ENCODE assay signal across 8 mouse cellular contexts in the genomic region with DNA sequence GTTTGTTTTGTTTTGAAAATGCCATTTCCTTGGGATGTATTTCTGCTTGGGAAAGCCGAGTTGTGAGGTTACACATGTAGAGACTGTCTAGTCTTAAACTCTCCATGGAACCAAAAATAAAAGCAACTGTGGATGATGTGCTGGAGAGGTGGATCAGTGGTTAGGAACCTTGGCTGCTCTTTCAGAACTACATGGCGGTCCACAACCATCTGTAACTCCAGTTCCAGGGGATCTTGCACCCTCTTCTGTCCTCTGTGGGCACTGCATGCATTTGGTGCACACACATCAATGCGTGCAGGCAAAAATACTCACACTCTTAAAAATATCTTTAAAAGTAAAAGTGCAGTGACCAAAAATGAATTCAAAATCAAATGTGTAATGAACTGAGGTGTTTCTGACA. TPM values are rescaled to one million over a fixed set of nuclear protein-coding genes. Genes with fewer than 3 reads are reported as not detected.
DNase-seq lines count a peak whose midpoint lies in the region; ATAC-seq and TF ChIP-seq lines count a peak whose summit lies in the region.

No protein-coding gene starts in this region.

- peak; percentile 41 to 57 for DNase-seq in heart, postnatal 10 days
- DNase-seq in heart, adult 8-10 months (ENCODE audit: low spot score): no peak
- DNase-seq in MN1 (ENCODE audit: low spot score): peak; percentile 30
- no peak for DNase-seq in right cerebral cortex, postnatal 25 days
- no peak for DNase-seq in gastrocnemius, adult 8-10 months (ENCODE audit: low spot score in 2 of 2)

- intact Hi-C loops in heart, postnatal 10 days (cut with DNase I): loop anchor here (5.0 kb wide), 2 partner anchors 109 to 124 kb away; no protein-coding TSS in a partner anchor

- peak; percentile 24 for TF ChIP-seq CTCF in C2C12 (IDR thresholded peaks at IDR 0.05; ENCODE audit: control insufficient read depth, insufficient read depth, insufficient read length)

- no peaks in the 10 kb centered on the region for H3K79me3 ChIP-seq in C2C12 (ENCODE audit: low read depth)

- H3ac ChIP-seq in C2C12 (ENCODE audit: control insufficient read depth, insufficient read length, low read depth): no peak overlapping the region

- no peaks in the 10 kb centered on the region for H3K27me3 ChIP-seq in C2C12 (ENCODE audit: control insufficient read depth, insufficient read depth, insufficient read length)

- H3K4me3 ChIP-seq in C2C12 (ENCODE audit: insufficient read depth, poor library complexity, severe bottlenecking): no peak overlapping the region

- ATAC-seq in erythroblast, adult 5-6 weeks (replicated peaks; ENCODE audit: low FRiP score, poor library complexity, severe bottlenecking): peak; percentile 52
- peak; percentile 64 for ATAC-seq in megakaryocyte-erythroid progenitor cell, adult 5-6 weeks (replicated peaks; ENCODE audit: low FRiP score, low TSS enrichment, poor library complexity, severe bottlenecking)

- H3K36me3 ChIP-seq in C2C12 (ENCODE audit: control insufficient read depth, insufficient read depth): peaks cover 8% of the 10 kb centered on the region

- H3K79me2 ChIP-seq in C2C12 (ENCODE audit: control insufficient read depth, insufficient read depth): no peaks in the 10 kb centered on the region

TF ChIP-seq in C2C12, 6 proteins besides CTCF, POLR2A, EP300 and RAD21:
- TF ChIP-seq CEBPB (IDR thresholded peaks at IDR 0.05; ENCODE audit: low read depth) (no peak), FOSL1 (IDR thresholded peaks at IDR 0.05; ENCODE audit: insufficient read depth, low read length, poor library complexity, severe bottlenecking) (no peak)
TF ChIP-seq in C2C12: peak in this region for 0.

RNA-seq across cellular contexts. Expression of a gene that starts 15.4 kb away (rescaled TPM):
- 10 to 100 TPM; 42.9 to 46.8 TPM for total RNA-seq in heart, postnatal 10 days (2021)
- 10 to 100 TPM; 45.2 to 56.6 (median 54.4) TPM for total RNA-seq in heart, adult 8-10 months (2022)
- polyA plus RNA-seq in C2C12 (2012; fragmentation: generic; extraction: Trizol): 22.9 TPM
- total RNA-seq in erythroblast, adult 5-6 weeks (2015; ENCODE audit: low replicate concordance): 16.9 and 38.6 TPM in 2 replicates
- total RNA-seq in erythroblast, adult 5-6 weeks (2017; ENCODE audit: low replicate concordance): 12.9 and 20.4 TPM in 2 replicates
- 50.3 and 51.7 TPM in 2 replicates for total RNA-seq in megakaryocyte-erythroid progenitor cell, adult 5-6 weeks (2014; fragmentation: Nextera tagmentation)
- total RNA-seq in megakaryocyte-erythroid progenitor cell, adult 5-6 weeks (2017): 79.1 and 90.9 TPM in 2 replicates
- total RNA-seq in gastrocnemius, adult 8-10 months (2022): 10 to 100 TPM; 64.3 to 84.3 (median 72.6) TPM

RNA-seq across cellular contexts. Expression of a gene that starts 27.4 kb away (rescaled TPM):
- not detected for total RNA-seq in heart, postnatal 10 days (2021)
- total RNA-seq in heart, adult 8-10 months (2022): not detected
- not detected for polyA plus RNA-seq in C2C12 (2012; fragmentation: generic; extraction: Trizol)
- not detected in 2 replicates for total RNA-seq in erythroblast, adult 5-6 weeks (2015; ENCODE audit: low replicate concordance)
- total RNA-seq in erythroblast, adult 5-6 weeks (2017; ENCODE audit: low replicate concordance): not detected in 2 replicates
- total RNA-seq in megakaryocyte-erythroid progenitor cell, adult 5-6 weeks (2014; fragmentation: Nextera tagmentation): 0.12 TPM in 1 of 2 replicates, not detected in the other
- total RNA-seq in megakaryocyte-erythroid progenitor cell, adult 5-6 weeks (2017): 1.2 TPM in 1 of 2 replicates, not detected in the other
- not detected for total RNA-seq in gastrocnemius, adult 8-10 months (2022)

RNA-seq across cellular contexts. Expression of a gene that starts 32.1 kb away (rescaled TPM):
- total RNA-seq in heart, postnatal 10 days (2021): 1 to 10 TPM; 4.3 to 4.4 TPM
- total RNA-seq in heart, adult 8-10 months (2022): 1 to 10 TPM in 3 of 4 experiments, under 1 TPM in 1; 0.87 to 2.7 (median 1.8) TPM
- 0.51 TPM for polyA plus RNA-seq in C2C12 (2012; fragmentation: generic; extraction: Trizol)
- 2.3 and 3.1 TPM in 2 replicates for total RNA-seq in erythroblast, adult 5-6 weeks (2015; ENCODE audit: low replicate concordance)
- 1.7 and 7.7 TPM in 2 replicates for total RNA-seq in erythroblast, adult 5-6 weeks (2017; ENCODE audit: low replicate concordance)
- 7.3 and 9.3 TPM in 2 replicates for total RNA-seq in megakaryocyte-erythroid progenitor cell, adult 5-6 weeks (2014; fragmentation: Nextera tagmentation)
- 4.1 and 4.7 TPM in 2 replicates for total RNA-seq in megakaryocyte-erythroid progenitor cell, adult 5-6 weeks (2017)
- total RNA-seq in gastrocnemius, adult 8-10 months (2022): 1 to 10 TPM; 1.1 to 1.8 (median 1.2) TPM

RNA-seq across cellular contexts. Expression of a gene that starts 32.3 kb away (rescaled TPM):
- total RNA-seq in heart, postnatal 10 days (2021): 10 to 100 TPM; 13.9 to 14.6 TPM
- total RNA-seq in heart, adult 8-10 months (2022): 10 to 100 TPM in 2 of 4 experiments, 1 to 10 TPM in 2; 6.4 to 12.9 (median 10.0) TPM
- 1.2 TPM for polyA plus RNA-seq in C2C12 (2012; fragmentation: generic; extraction: Trizol)
- total RNA-seq in erythroblast, adult 5-6 weeks (2015; ENCODE audit: low replicate concordance): 98.4 and 101 TPM in 2 replicates
- total RNA-seq in erythroblast, adult 5-6 weeks (2017; ENCODE audit: low replicate concordance): 65.1 and 113 TPM in 2 replicates
- 40.6 and 46.9 TPM in 2 replicates for total RNA-seq in megakaryocyte-erythroid progenitor cell, adult 5-6 weeks (2014; fragmentation: Nextera tagmentation)
- 16.5 and 20.6 TPM in 2 replicates for total RNA-seq in megakaryocyte-erythroid progenitor cell, adult 5-6 weeks (2017)
- 1 to 10 TPM; 2.9 to 5.7 (median 4.0) TPM for total RNA-seq in gastrocnemius, adult 8-10 months (2022)

Comparison
In these comparisons a context has a peak if more than half of its experiments do, and no peak if none do; other contexts are left out.
1. DNase-seq: peak in heart, postnatal 10 days (2 of 2) and MN1 (single experiment); none in heart, adult 8-10 months (single experiment), right cerebral cortex, postnatal 25 days (single experiment) and gastrocnemius, adult 8-10 months (0 of 2).